Comparison of ENCODE assay signal across 26 mouse cellular contexts in the genomic region with DNA sequence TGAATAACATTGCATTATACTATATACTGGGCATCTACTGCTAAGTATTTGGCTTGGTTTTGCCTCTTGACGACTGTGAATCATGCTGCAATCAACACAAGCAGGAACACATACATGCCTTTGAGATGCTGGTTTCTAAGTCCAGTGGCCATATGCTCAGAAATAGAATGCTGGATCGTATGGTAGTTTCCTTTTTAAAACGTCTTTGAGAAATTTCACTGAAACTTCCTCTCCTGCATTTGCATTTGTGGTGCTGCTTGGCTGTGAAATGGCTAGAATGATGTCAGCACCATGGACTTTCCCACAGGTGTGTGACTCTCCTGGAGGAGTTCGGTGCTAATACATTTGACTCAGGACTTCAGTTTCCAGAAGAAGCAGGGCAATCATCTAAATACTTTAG. TPM values are rescaled to one million over a fixed set of nuclear protein-coding genes. Genes with fewer than 3 reads are reported as not detected.
"Had no signal": no experiment of that assay in that cellular context is flagged by ENCODE, and none has a peak within 500 bp of the region (broad histone marks: within the 10 kb centered on the region; RNA-seq: fewer than 3 reads in every experiment).

No protein-coding gene starts in this region.

- H3K9me3 ChIP-seq: lung, embryonic 15.5 days; megakaryocyte, embryonic 14.5 days; midbrain, embryonic 13.5 days; neural tube, embryonic 13.5 days; neural tube, embryonic 15.5 days had no signal

- ATAC-seq: lung, postnatal 0 days; midbrain, embryonic 13.5 days; midbrain, embryonic 16.5 days had no signal

- H3K27ac ChIP-seq: lung, embryonic 15.5 days; macrophage; midbrain, embryonic 13.5 days; neural tube, embryonic 13.5 days; neural tube, embryonic 15.5 days had no signal

- H3K9ac ChIP-seq: lung, embryonic 15.5 days; midbrain, embryonic 13.5 days; neural tube, embryonic 13.5 days; neural tube, embryonic 15.5 days had no signal

- H3K4me2 ChIP-seq: lung, embryonic 15.5 days; midbrain, embryonic 11.5 days; midbrain, embryonic 13.5 days; neural tube, embryonic 13.5 days; neural tube, embryonic 15.5 days had no signal

- H3K4me3 ChIP-seq: lung, embryonic 15.5 days; megakaryocyte, embryonic 14.5 days; midbrain, embryonic 13.5 days; myocyte; neural tube, embryonic 13.5 days; neural tube, embryonic 15.5 days had no signal

- DNase-seq: lung, adult 2 months; lung, postnatal 14 days; lung, postnatal 36 days; retina, postnatal 1 day; right cerebral cortex, adult 18-20 months; right cerebral cortex, postnatal 25 days; right cerebral cortex, postnatal 4 days; spleen, adult 18-20 months; thymus, adult 18-20 months; thymus, postnatal 14 days; thymus, postnatal 36 days had no signal

- H3K36me3 ChIP-seq: lung, embryonic 15.5 days; midbrain, embryonic 13.5 days; neural tube, embryonic 13.5 days; neural tube, embryonic 15.5 days had no signal

- H3K4me1 ChIP-seq: lung, embryonic 15.5 days; megakaryocyte, embryonic 14.5 days; midbrain, embryonic 13.5 days; neural tube, embryonic 13.5 days; neural tube, embryonic 15.5 days had no signal

- H3K27me3 ChIP-seq: lung, embryonic 15.5 days; megakaryocyte, embryonic 14.5 days; midbrain, embryonic 13.5 days; neural tube, embryonic 13.5 days; neural tube, embryonic 15.5 days had no signal

RNA-seq across cellular contexts. Expression of a gene that starts 12.2 kb away (rescaled TPM):
- total RNA-seq: megakaryocyte progenitor cell, adult 5-6 weeks had no signal
- polyA plus RNA-seq: lung, embryonic 15.5 days; macrophage; midbrain, embryonic 11.5 days; midbrain, embryonic 13.5 days; midbrain, embryonic 16.5 days; neural tube, embryonic 11.5 days; neural tube, embryonic 13.5 days; neural tube, embryonic 15.5 days; small intestine, adult 2 months; stomach, embryonic 14.5 days had no signal

RNA-seq across cellular contexts. Expression of a gene that starts 25.2 kb away (rescaled TPM):
- total RNA-seq: megakaryocyte progenitor cell, adult 5-6 weeks had no signal
- polyA plus RNA-seq: macrophage; myocyte; small intestine, adult 2 months; stomach, embryonic 14.5 days; stomach, embryonic 16.5 days had no signal

RNA-seq across cellular contexts. Expression of a gene that starts 57.5 kb away (rescaled TPM):
- total RNA-seq: megakaryocyte progenitor cell, adult 5-6 weeks had no signal
- polyA plus RNA-seq: macrophage; midbrain, embryonic 11.5 days; midbrain, embryonic 13.5 days; midbrain, embryonic 16.5 days; small intestine, adult 2 months; stomach, embryonic 14.5 days had no signal
